Mouse (Mus musculus) forebrain, postnatal 0 days (tissue): Measurements from ENCODE around the gene Gm5678. TPM values are rescaled to one million over a fixed set of nuclear protein-coding genes. Genes with fewer than 3 reads are reported as not detected.

ENCODE experiments used
- ATAC-seq: fragments of 200-750 bp; cut with Nextera tagmentation; 2 replicates; pipeline ENCODE4 v1.8.0; 2017; ENCODE audit warnings: mild to moderate bottlenecking, moderate library complexity
- DNase-seq: peaks from one replicate; pipeline ENCODE4 v3.0.0-alpha.2; 2015
- H3K27ac ChIP-seq: fragments of 300-500 bp; sonication (generic); 2 replicates; pipeline ENCODE4 v1.5.1; 2014; ENCODE audit warnings: low read depth, mild to moderate bottlenecking, antibody characterized with exemption, low read length, moderate library complexity, mixed read lengths
- H3K27me3 ChIP-seq: fragments of 300-500 bp; sonication (generic); 2 replicates; pipeline ENCODE4 v1.6.1; 2014; ENCODE audit warnings: mild to moderate bottlenecking, low read length, mixed read lengths; ENCODE audit not compliant: insufficient read depth
- H3K36me3 ChIP-seq: fragments of 300-500 bp; sonication (generic); 2 replicates; pipeline ENCODE4 v1.6.1; 2014; ENCODE audit warnings: mild to moderate bottlenecking, moderate library complexity; ENCODE audit not compliant: insufficient read depth
- H3K4me1 ChIP-seq: fragments of 300-500 bp; sonication (generic); 2 replicates; pipeline ENCODE4 v1.6.1; 2014; ENCODE audit warnings: antibody characterized with exemption; ENCODE audit not compliant: insufficient read depth
- H3K4me2 ChIP-seq: fragments of 300-500 bp; sonication (generic); 2 replicates; pipeline ENCODE4 v1.6.1; 2014; ENCODE audit warnings: low read depth, mild to moderate bottlenecking, moderate library complexity
- H3K4me3 ChIP-seq: fragments of 300-500 bp; sonication (generic); 2 replicates; pipeline ENCODE4 v1.5.1; 2014; ENCODE audit warnings: low read depth, low read length, mixed read lengths
- H3K9ac ChIP-seq: fragments of 300-500 bp; sonication (generic); 2 replicates; pipeline ENCODE4 v1.6.1; 2014; ENCODE audit warnings: mild to moderate bottlenecking
- H3K9me3 ChIP-seq: fragments of 300-500 bp; sonication (generic); 2 replicates; pipeline ENCODE4 v1.6.1; 2016; ENCODE audit warnings: low read length
- CTCF ChIP-seq: sonication (generic); IDR thresholded peaks from 2 replicates; pipeline ENCODE4 v1.5.1; 2016; ENCODE audit warnings: antibody characterized with exemption, control low read depth, low read depth
- WGBS: fragments of 180-500 bp; shearing (Covaris S2); extraction: QIAGEN DNeasy Blood & Tissue Kit; methylation state at CpG from one replicate; pipeline ENCODE4 v1.1.7; 2014; 5-methylcytosine and 5-hydroxymethylcytosine counted together
- polyA plus RNA-seq: library from polyadenylated mRNA; unstranded; fragments of >200 nt; fragmentation: Nextera tagmentation; extraction: Ambion mirVana; gene quantifications from 2 replicates; pipeline ENCODE4 v1.2.1, GENCODE M21; 2015
- total RNA-seq: library from RNA; depleted of rRNA; stranded (reverse); fragments of >200 nt; gene quantifications from 2 replicates; pipeline ENCODE4 v1.2.3, GENCODE M21; 2014

Gene Gm5678
- total and polyA plus RNA-seq, 2 experiments from 2014 or later = not detected

- Histone ChIP-seq H3K27me3 (no peaks in the 10 kb centered on the region), H3K36me3 (peaks cover 50% of the 10 kb centered on the region), H3K9ac (no peak overlapping the region), H3K4me3 (no peak overlapping the region), H3K4me1 (no peaks in the 10 kb centered on the region), H3K4me2 (no peak overlapping the region), H3K27ac (no peak overlapping the region), H3K9me3 (no peaks in the 10 kb centered on the region)
- TF ChIP-seq CTCF = no peak
- no peak for DNase-seq
- 96% methylated on average over 15 of the region's 15 CpGs for WGBS
- ATAC-seq = no peak
Observed at GRCm38 (mm10) chr16:93590915-93591314, 37.0 kb upstream of the Gm5678 start.

GRCm38 (mm10) chr16:93591450-93592430 is 36.2 kb upstream of the Gm5678 start:
- ATAC-seq (no peak), DNase-seq (no peak)
- Histone ChIP-seq H3K9ac (no peak overlapping the region), H3K27ac (no peak overlapping the region), H3K9me3 (no peaks in the 10 kb centered on the region), H3K4me3 (no peak overlapping the region), H3K36me3 (peaks cover 46% of the 10 kb centered on the region), H3K4me2 (no peak overlapping the region), H3K4me1 (no peaks in the 10 kb centered on the region), H3K27me3 (no peaks in the 10 kb centered on the region)
- TF ChIP-seq CTCF = no peak
- 94% methylated on average over 20 of the region's 20 CpGs for WGBS

GRCm38 (mm10) chr16:93592711-93593110 is 35.2 kb upstream of the Gm5678 start:
- no peak for TF ChIP-seq CTCF
- H3K27ac ChIP-seq = no peak overlapping the region
- H3K27me3 ChIP-seq = no peaks in the 10 kb centered on the region
- no peak overlapping the region for H3K9ac ChIP-seq
- WGBS = 97% methylated on average over 3 of the region's 3 CpGs
- no peak overlapping the region for H3K4me3 ChIP-seq
- no peaks in the 10 kb centered on the region for H3K9me3 ChIP-seq
- peaks cover 48% of the 10 kb centered on the region for H3K36me3 ChIP-seq
- no peak for ATAC-seq
- DNase-seq = no peak
- no peaks in the 10 kb centered on the region for H3K4me1 ChIP-seq
- H3K4me2 ChIP-seq = no peak overlapping the region

- no peak overlapping the region for H3K4me3 ChIP-seq
- H3K4me2 ChIP-seq = no peak overlapping the region
- H3K36me3 ChIP-seq = peaks cover 48% of the 10 kb centered on the region
- no peaks in the 10 kb centered on the region for H3K27me3 ChIP-seq
- no peaks in the 10 kb centered on the region for H3K4me1 ChIP-seq
- no peaks in the 10 kb centered on the region for H3K9me3 ChIP-seq
- DNase-seq (no peak), ATAC-seq (no peak)
- H3K9ac ChIP-seq = no peak overlapping the region
- no peak for TF ChIP-seq CTCF
- no peak overlapping the region for H3K27ac ChIP-seq
- WGBS = 95% methylated on average over 8 of the region's 8 CpGs
Observed at GRCm38 (mm10) chr16:93593406-93593805, 34.5 kb upstream of the Gm5678 start.

- DNase-seq (no peak), ATAC-seq (no peak)
- Histone ChIP-seq H3K36me3 (peaks cover 44% of the 10 kb centered on the region), H3K9ac (no peak overlapping the region), H3K4me2 (no peak overlapping the region), H3K27me3 (no peaks in the 10 kb centered on the region), H3K27ac (no peak overlapping the region), H3K9me3 (no peaks in the 10 kb centered on the region), H3K4me3 (no peak overlapping the region), H3K4me1 (no peaks in the 10 kb centered on the region)
- WGBS = 94% methylated on average over 10 of the region's 10 CpGs
- TF ChIP-seq CTCF = no peak
Observed at GRCm38 (mm10) chr16:93594448-93594847, 33.4 kb upstream of the Gm5678 start.

GRCm38 (mm10) chr16:93595766-93596165 is 32.1 kb upstream of the Gm5678 start:
- Histone ChIP-seq H3K4me3 (no peak overlapping the region), H3K9ac (no peak overlapping the region), H3K27me3 (no peaks in the 10 kb centered on the region), H3K9me3 (no peaks in the 10 kb centered on the region), H3K4me2 (no peak overlapping the region), H3K27ac (no peak overlapping the region), H3K4me1 (no peaks in the 10 kb centered on the region), H3K36me3 (peaks cover 32% of the 10 kb centered on the region)
- no peak for ATAC-seq
- no peak for TF ChIP-seq CTCF
- 96% methylated on average over 5 of the region's 5 CpGs for WGBS
- no peak for DNase-seq

GRCm38 (mm10) chr16:93596807-93597206 is 31.1 kb upstream of the Gm5678 start:
- Histone ChIP-seq H3K9me3 (no peaks in the 10 kb centered on the region), H3K27me3 (no peaks in the 10 kb centered on the region), H3K36me3 (peaks cover 28% of the 10 kb centered on the region), H3K4me1 (no peaks in the 10 kb centered on the region), H3K9ac (no peak overlapping the region), H3K4me3 (no peak overlapping the region), H3K4me2 (no peak overlapping the region), H3K27ac (no peak overlapping the region)
- DNase-seq (no peak), ATAC-seq (no peak)
- whole genome bisulfite sequencing = 93% methylated on average over 7 of the region's 7 CpGs
- TF ChIP-seq CTCF = no peak
